Mouse (Mus musculus) stomach, postnatal 0 days (tissue): ENCODE measurements around the gene Abcc4. TPM values are rescaled to one million over a fixed set of nuclear protein-coding genes. Genes with fewer than 3 reads are reported as not detected.

ENCODE experiments used
- ATAC-seq: fragments of 200-750 bp; cut with Nextera tagmentation; 2 replicates; pipeline ENCODE4 v1.8.0; 2017; ENCODE audit not compliant: low FRiP score, low TSS enrichment
- DNase-seq: peaks from one replicate; pipeline ENCODE4 v3.0.0-alpha.2; 2016; ENCODE audit warnings: low spot score
- H3K27ac ChIP-seq: fragments of 300-500 bp; sonication (generic); replicated peaks from 2 replicates; pipeline ENCODE4 v1.5.1; 2014; ENCODE audit warnings: mild to moderate bottlenecking, control low read depth
- H3K27me3 ChIP-seq: fragments of 300-500 bp; sonication (generic); 2 replicates; pipeline ENCODE4 v1.6.1; 2014; ENCODE audit warnings: low read length; ENCODE audit not compliant: control insufficient read depth, insufficient read depth
- H3K36me3 ChIP-seq: fragments of 300-500 bp; sonication (generic); 2 replicates; pipeline ENCODE4 v1.6.1; 2014; ENCODE audit warnings: low read length, mixed read lengths; ENCODE audit not compliant: control insufficient read depth, insufficient read depth
- H3K4me1 ChIP-seq: fragments of 300-500 bp; sonication (generic); replicated peaks from 2 replicates; pipeline ENCODE4 v1.6.1; 2014; ENCODE audit warnings: antibody characterized with exemption; ENCODE audit not compliant: control insufficient read depth, insufficient read depth
- H3K4me2 ChIP-seq: fragments of 300-500 bp; sonication (generic); replicated peaks from 2 replicates; pipeline ENCODE4 v1.6.1; 2014; ENCODE audit warnings: low read depth, mild to moderate bottlenecking, control low read depth, moderate library complexity
- H3K4me3 ChIP-seq: fragments of 300-500 bp; sonication (generic); 2 replicates; pipeline ENCODE4 v1.5.1; 2014; ENCODE audit warnings: low read depth, low read length, control low read depth
- H3K9ac ChIP-seq: fragments of 300-500 bp; sonication (generic); 2 replicates; pipeline ENCODE4 v1.6.1; 2014; ENCODE audit warnings: mild to moderate bottlenecking, low read length, control low read depth, mixed read lengths
- H3K9me3 ChIP-seq: fragments of 300-500 bp; sonication (generic); 2 replicates; pipeline ENCODE4 v1.6.1; 2016; ENCODE audit warnings: low read length; ENCODE audit not compliant: control insufficient read depth
- CTCF ChIP-seq: IDR thresholded peaks from 2 replicates; pipeline ENCODE4 v1.5.1; 2016; ENCODE audit warnings: antibody characterized with exemption, low read depth, mild to moderate bottlenecking, moderate library complexity
- EP300 ChIP-seq: optimal IDR thresholded peaks from 2 replicates; pipeline ENCODE3; 2016; ENCODE audit warnings: antibody characterized with exemption
- WGBS: fragments of 180-500 bp; shearing (Covaris S2); extraction: QIAGEN DNeasy Blood & Tissue Kit; methylation state at CpG from one replicate; pipeline ENCODE4 v1.1.7; 2014; 5-methylcytosine and 5-hydroxymethylcytosine counted together
- polyA plus RNA-seq: library from polyadenylated mRNA; unstranded; fragments of >200 nt; fragmentation: Nextera tagmentation; extraction: Ambion mirVana; gene quantifications from 2 replicates; pipeline ENCODE4 v1.2.1, GENCODE M21; 2015

Gene Abcc4
- polyA plus RNA-seq, result 1.9 and 2.6 TPM in 2 replicates

GRCm38 (mm10) chr14:118705808-118706731 is at the start of gene Abcc4:
Gene Abcc4 (minus strand): TSS chr14:118706219.
- H3K4me1 ChIP-seq, result 0 out of 2 replicates have a peak, but pooled peaks cover 2% of the 10 kb centered on the region
- no peak for TF ChIP-seq EP300
- peak; percentile 45 for TF ChIP-seq CTCF
- no peak within 1 kb of the TSS for H3K27ac ChIP-seq
- H3K9me3 ChIP-seq, result no peaks in the 10 kb centered on the region
- H3K4me2 ChIP-seq, result peak within 1 kb of the TSS; percentile 96
- H3K9ac ChIP-seq, result peak within 1 kb of the TSS; percentile 60
- H3K27me3 ChIP-seq, result no peaks in the 10 kb centered on the region; the same call in 1 of the 2 replicates
- WGBS, result under 1% methylated on average over 98 of the region's 106 CpGs
- no peaks in the 10 kb centered on the region for H3K36me3 ChIP-seq
- H3K4me3 ChIP-seq, result peak within 1 kb of the TSS; percentile 58
- peak; percentile 83 for ATAC-seq
- DNase-seq, result peak; percentile 86

- Histone ChIP-seq H3K4me1 (no peaks in the 10 kb centered on the region), H3K27ac (no peak overlapping the region), H3K27me3 (no peaks in the 10 kb centered on the region), H3K9me3 (no peaks in the 10 kb centered on the region), H3K9ac (no peak overlapping the region), H3K4me2 (no peak overlapping the region), H3K4me3 (no peak overlapping the region), H3K36me3 (no peaks in the 10 kb centered on the region)
- DNase-seq, result no peak
- no peak for TF ChIP-seq EP300
- no peak for TF ChIP-seq CTCF
- ATAC-seq, result peak; percentile 38; the same call in 1 of the 2 replicates
- 64% methylated on average over 8 of the region's 8 CpGs for WGBS
These were observed 45.3 kb upstream of the Abcc4 start for GRCm38 (mm10) chr14:118751193-118751753.

- DNase-seq (no peak), ATAC-seq (peak; percentile 41; the same call in 1 of the 2 replicates)
- Histone ChIP-seq H3K9me3 (no peaks in the 10 kb centered on the region), H3K9ac (no peak overlapping the region), H3K4me1 (no peaks in the 10 kb centered on the region), H3K36me3 (no peaks in the 10 kb centered on the region), H3K27ac (no peak overlapping the region), H3K4me2 (no peak overlapping the region), H3K4me3 (no peak overlapping the region), H3K27me3 (no peaks in the 10 kb centered on the region)
- TF ChIP-seq EP300, result no peak
- no peak for TF ChIP-seq CTCF
- 73% methylated on average over 6 of the region's 6 CpGs for WGBS
These were observed 44.6 kb upstream of the Abcc4 start for GRCm38 (mm10) chr14:118750505-118751192.

GRCm38 (mm10) chr14:118749715-118750114 is 43.7 kb upstream of the Abcc4 start:
- 55% methylated on average over 4 of the region's 4 CpGs for WGBS
- ATAC-seq (no peak), DNase-seq (no peak)
- TF ChIP-seq CTCF, result no peak
- TF ChIP-seq EP300, result no peak
- H3K4me1 ChIP-seq, result no peaks in the 10 kb centered on the region
- H3K9me3 ChIP-seq, result no peaks in the 10 kb centered on the region
- H3K4me3 ChIP-seq, result no peak overlapping the region
- H3K27me3 ChIP-seq, result no peaks in the 10 kb centered on the region
- no peak overlapping the region for H3K27ac ChIP-seq
- H3K36me3 ChIP-seq, result no peaks in the 10 kb centered on the region
- H3K9ac ChIP-seq, result no peak overlapping the region
- H3K4me2 ChIP-seq, result no peak overlapping the region

GRCm38 (mm10) chr14:118749068-118749467 is 43.0 kb upstream of the Abcc4 start:
- DNase-seq (no peak), ATAC-seq (peak; percentile 86)
- Histone ChIP-seq H3K27ac (no peak overlapping the region), H3K4me1 (no peaks in the 10 kb centered on the region), H3K4me2 (no peak overlapping the region), H3K4me3 (no peak overlapping the region), H3K9me3 (no peaks in the 10 kb centered on the region), H3K27me3 (no peaks in the 10 kb centered on the region), H3K9ac (no peak overlapping the region), H3K36me3 (no peaks in the 10 kb centered on the region)
- TF ChIP-seq CTCF (no peak), EP300 (no peak)
- 70% methylated on average over 2 of the region's 2 CpGs for WGBS
